Mouse (Mus musculus): ENCODE results near the gene Ces4a. TPM values are rescaled to one million over a fixed set of nuclear protein-coding genes. Genes with fewer than 3 reads are reported as not detected.
"Not testable (repeated sequence)": the region's sequence is repeated elsewhere in the genome, so short reads cannot be mapped to it uniquely, and the experiment has no call there.

Ces4a gene
- polyA plus RNA-seq, 1 experiment: not detected

GRCm38 (mm10) chr8:105167116-105167515 is 35.5 kb downstream of the Ces4a start:
- H3K27me3 ChIP-seq (replicated peaks): peaks cover 4% of the 10 kb centered on the region
- H3K4me3 ChIP-seq (replicated peaks): no peak overlapping the region
- no peaks in the 10 kb centered on the region for H3K36me3 ChIP-seq (replicated peaks; ENCODE audit: low read length)
- no peaks in the 10 kb centered on the region for H3K9me3 ChIP-seq
- H3K4me1 ChIP-seq: peaks cover 42% of the 10 kb centered on the region
- TF ChIP-seq FLI1 (IDR thresholded peaks at IDR 0.05; ENCODE audit: low read length) (no peak), GATA1 (IDR thresholded peaks at IDR 0.05; ENCODE audit: borderline replicate concordance, low read length) (no peak)

- TF ChIP-seq FLI1 (IDR thresholded peaks at IDR 0.05; ENCODE audit: low read length) (no peak), GATA1 (IDR thresholded peaks at IDR 0.05; ENCODE audit: borderline replicate concordance, low read length) (no peak)
- Histone ChIP-seq H3K4me3 (replicated peaks) (no peak overlapping the region), H3K36me3 (replicated peaks; ENCODE audit: low read length) (peaks cover 2% of the 10 kb centered on the region), H3K27me3 (replicated peaks) (peaks cover 4% of the 10 kb centered on the region), H3K9me3 (no peaks in the 10 kb centered on the region), H3K4me1 (peaks cover 40% of the 10 kb centered on the region)
These were observed 38.0 kb downstream of the Ces4a start for GRCm38 (mm10) chr8:105169582-105169981.

GRCm38 (mm10) chr8:105170041-105170380 is 38.4 kb downstream of the Ces4a start:
- Histone ChIP-seq H3K4me3 (replicated peaks) (peak overlapping the region; percentile 94), H3K4me1 (peaks cover 36% of the 10 kb centered on the region), H3K36me3 (replicated peaks; ENCODE audit: low read length) (peaks cover 4% of the 10 kb centered on the region), H3K9me3 (no peaks in the 10 kb centered on the region), H3K27me3 (replicated peaks) (peaks cover 4% of the 10 kb centered on the region)
- TF ChIP-seq FLI1 (IDR thresholded peaks at IDR 0.05; ENCODE audit: low read length) (no peak), GATA1 (IDR thresholded peaks at IDR 0.05; ENCODE audit: borderline replicate concordance, low read length) (no peak)

GRCm38 (mm10) chr8:105170381-105171115 is 38.9 kb downstream of the Ces4a start, which contains the start of gene Cbfb:
Gene Cbfb, plus strand, starts transcription at chr8:105170674.
- peak within 1 kb of the TSS; percentile 94 for H3K4me3 ChIP-seq (replicated peaks)
- peaks cover 5% of the 10 kb centered on the region for H3K36me3 ChIP-seq (replicated peaks; ENCODE audit: low read length)
- TF ChIP-seq GATA1 (IDR thresholded peaks at IDR 0.05; ENCODE audit: borderline replicate concordance, low read length) (no peak), FLI1 (IDR thresholded peaks at IDR 0.05; ENCODE audit: low read length) (no peak)
- no peaks in the 10 kb centered on the region for H3K9me3 ChIP-seq
- peaks cover 31% of the 10 kb centered on the region for H3K4me1 ChIP-seq
- peaks cover 4% of the 10 kb centered on the region for H3K27me3 ChIP-seq (replicated peaks)

GRCm38 (mm10) chr8:105171116-105172002 is 39.8 kb downstream of the Ces4a start:
- Histone ChIP-seq H3K27me3 (replicated peaks) (peaks cover 4% of the 10 kb centered on the region), H3K36me3 (replicated peaks; ENCODE audit: low read length) (peaks cover 10% of the 10 kb centered on the region), H3K4me3 (replicated peaks) (peak overlapping the region; percentile 94), H3K9me3 (no peaks in the 10 kb centered on the region), H3K4me1 (peaks cover 31% of the 10 kb centered on the region)
- TF ChIP-seq GATA1 (IDR thresholded peaks at IDR 0.05; ENCODE audit: borderline replicate concordance, low read length) (no peak), FLI1 (IDR thresholded peaks at IDR 0.05; ENCODE audit: low read length) (no peak)

- peaks cover 31% of the 10 kb centered on the region for H3K4me1 ChIP-seq
- H3K36me3 ChIP-seq (replicated peaks; ENCODE audit: low read length): peaks cover 17% of the 10 kb centered on the region
- TF ChIP-seq GATA1 (IDR thresholded peaks at IDR 0.05; ENCODE audit: borderline replicate concordance, low read length): no peak
- no peaks in the 10 kb centered on the region for H3K9me3 ChIP-seq
- peak overlapping the region; percentile 94 for H3K4me3 ChIP-seq (replicated peaks)
- peaks cover 4% of the 10 kb centered on the region for H3K27me3 ChIP-seq (replicated peaks)
These were observed 40.4 kb downstream of the Ces4a start for GRCm38 (mm10) chr8:105172003-105172362.

GRCm38 (mm10) chr8:105175287-105175686 is 43.7 kb downstream of the Ces4a start:
- peaks cover 30% of the 10 kb centered on the region for H3K36me3 ChIP-seq (replicated peaks; ENCODE audit: low read length)
- not testable (repeated sequence) for H3K9me3 ChIP-seq; H3K27me3 ChIP-seq (replicated peaks); H3K4me3 ChIP-seq (replicated peaks)
- peaks cover 16% of the 10 kb centered on the region for H3K4me1 ChIP-seq

GRCm38 (mm10) chr8:105178211-105178800 is 46.7 kb downstream of the Ces4a start:
- Histone ChIP-seq H3K4me1 (peaks cover 7% of the 10 kb centered on the region), H3K36me3 (replicated peaks; ENCODE audit: low read length) (peaks cover 45% of the 10 kb centered on the region), H3K9me3 (no peaks in the 10 kb centered on the region), H3K27me3 (replicated peaks) (no peaks in the 10 kb centered on the region), H3K4me3 (replicated peaks) (no peak overlapping the region)
- no peak for TF ChIP-seq FLI1 (IDR thresholded peaks at IDR 0.05; ENCODE audit: low read length)

GRCm38 (mm10) chr8:105182201-105182600 is 50.6 kb downstream of the Ces4a start:
- peaks cover 38% of the 10 kb centered on the region for H3K36me3 ChIP-seq (replicated peaks; ENCODE audit: low read length)
- TF ChIP-seq FLI1 (IDR thresholded peaks at IDR 0.05; ENCODE audit: low read length): no peak
- no peak for TF ChIP-seq GATA1 (IDR thresholded peaks at IDR 0.05; ENCODE audit: borderline replicate concordance, low read length)

More at GRCm38 (mm10) chr8:105182201-105182600, 50.6 kb downstream of the Ces4a start:
- Histone ChIP-seq H3K4me1 (peaks cover 6% of the 10 kb centered on the region; the same call in 1 of the 2 replicates), H3K9me3 (no peaks in the 10 kb centered on the region), H3K4me3 (replicated peaks) (no peak overlapping the region), H3K27me3 (replicated peaks) (no peaks in the 10 kb centered on the region)

All from megakaryocyte, embryonic 14.5 days (primary cell).